Mouse (Mus musculus): ENCODE data around the gene Mgp.

- TF ChIP-seq CTCF (IDR thresholded peaks at IDR 0.05; ENCODE audit: insufficient read depth, low read length) (no peak), POLR2A (IDR thresholded peaks at IDR 0.05; ENCODE audit: borderline replicate concordance, extremely low read depth, low read depth, low read length) (no peak)
Measured at GRCm38 (mm10) chr6:136923532-136923931, 47.9 kb upstream of the Mgp start, which contains the start of gene Pde6h.
